Mouse (Mus musculus): Measurements from ENCODE around the gene Hlcs. TPM values are rescaled to one million over a fixed set of nuclear protein-coding genes. Genes with fewer than 3 reads are reported as not detected.

Hlcs gene
- polyA plus RNA-seq, 1 experiment = 7.2 TPM

DNA sequence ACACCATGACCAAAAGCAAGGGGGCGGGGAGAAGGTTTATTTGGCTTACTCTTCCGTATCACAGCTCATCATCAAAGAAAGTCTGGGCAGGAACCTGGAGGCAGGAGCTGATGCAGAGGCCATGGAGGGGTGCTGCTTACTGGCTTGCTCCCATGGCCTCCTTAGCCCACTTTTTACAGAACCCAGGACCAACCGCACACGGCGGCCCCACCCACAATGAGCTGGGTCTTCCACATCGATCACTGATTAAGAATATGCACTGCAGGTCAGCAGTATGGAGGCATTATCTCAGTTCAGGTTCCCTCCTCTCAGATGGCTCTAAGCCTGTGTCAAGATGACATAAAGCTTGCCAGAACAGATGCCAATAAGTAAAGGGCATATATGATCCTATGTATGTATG lies 42.5 kb downstream of the Hlcs start:
- TF ChIP-seq CTCF (IDR thresholded peaks at IDR 0.05; ENCODE audit: borderline replicate concordance, extremely low read depth, insufficient read depth, insufficient read length) = no peak
- TF ChIP-seq POLR2A (IDR thresholded peaks at IDR 0.05; ENCODE audit: borderline replicate concordance, extremely low read depth, insufficient read depth, insufficient read length, poor library complexity, severe bottlenecking) = no peak
- DNase-seq (ENCODE audit: low read depth) = no peak

DNA sequence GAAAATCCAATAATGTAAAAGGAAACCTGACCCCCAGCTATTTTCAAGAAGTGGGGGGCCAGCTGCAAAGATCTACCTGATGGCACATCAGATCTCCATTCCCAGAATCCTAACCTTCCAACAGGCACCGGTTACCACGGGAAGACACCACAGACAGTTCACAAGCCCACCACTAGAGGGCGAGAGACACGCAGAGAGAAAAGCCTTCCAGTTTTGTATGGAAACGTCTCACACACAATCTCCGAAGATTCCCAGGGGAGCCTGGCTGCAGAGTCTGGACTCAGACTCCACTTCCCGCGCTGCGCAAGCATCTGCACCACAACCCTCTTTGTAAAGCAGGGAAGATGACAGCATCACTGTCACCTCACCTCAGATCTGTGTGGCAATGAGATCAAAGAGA lies 43.7 kb downstream of the Hlcs start:
- TF ChIP-seq POLR2A (IDR thresholded peaks at IDR 0.05; ENCODE audit: borderline replicate concordance, extremely low read depth, insufficient read depth, insufficient read length, poor library complexity, severe bottlenecking) = no peak
- TF ChIP-seq CTCF (IDR thresholded peaks at IDR 0.05; ENCODE audit: borderline replicate concordance, extremely low read depth, insufficient read depth, insufficient read length) = peak; percentile 98
- peak; percentile 92 for DNase-seq (ENCODE audit: low read depth)

DNA sequence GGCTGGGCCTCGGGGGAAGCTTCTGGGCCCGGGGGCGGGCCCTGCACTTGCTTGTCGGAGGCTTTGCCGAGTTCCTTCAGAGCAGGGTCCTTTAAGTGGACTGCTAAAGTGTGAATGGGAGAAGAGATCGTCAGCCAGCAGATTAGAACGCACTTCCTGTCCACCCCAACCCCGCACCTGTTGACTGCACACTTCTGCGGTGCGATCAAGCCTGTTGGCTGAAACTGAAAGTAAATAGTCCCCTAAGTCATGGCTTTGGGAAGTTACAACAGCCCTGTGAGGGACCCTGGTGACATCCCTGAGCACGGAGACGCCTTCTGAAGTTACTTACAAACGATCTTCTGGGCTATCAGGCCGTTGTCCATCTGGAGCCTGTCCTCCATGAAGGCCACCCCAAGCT lies 45.2 kb downstream of the Hlcs start:
- TF ChIP-seq CTCF (IDR thresholded peaks at IDR 0.05; ENCODE audit: borderline replicate concordance, extremely low read depth, insufficient read depth, insufficient read length) (no peak), POLR2A (IDR thresholded peaks at IDR 0.05; ENCODE audit: borderline replicate concordance, extremely low read depth, insufficient read depth, insufficient read length, poor library complexity, severe bottlenecking) (no peak)
- DNase-seq (ENCODE audit: low read depth) = no peak

DNA sequence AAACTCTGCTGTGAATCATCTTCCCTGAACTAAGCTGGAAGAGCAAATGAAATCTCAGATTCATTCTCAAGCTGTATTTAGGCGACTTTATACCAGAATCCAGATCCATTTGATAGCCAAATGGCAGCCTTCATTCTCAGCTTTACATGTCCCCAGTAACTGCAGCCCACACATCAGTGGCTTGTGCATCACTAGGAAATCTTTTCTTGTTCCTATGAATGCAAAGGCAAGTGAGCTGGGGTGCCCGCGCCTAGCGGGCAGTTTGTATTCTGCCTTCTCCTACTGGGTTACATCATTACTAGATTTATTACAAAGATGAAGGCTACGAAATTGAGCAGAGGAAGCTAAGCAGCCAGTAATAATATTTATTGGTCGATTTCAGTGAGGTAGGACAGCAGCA lies 48.8 kb downstream of the Hlcs start:
- no peak for TF ChIP-seq CTCF (IDR thresholded peaks at IDR 0.05; ENCODE audit: borderline replicate concordance, extremely low read depth, insufficient read depth, insufficient read length)
- TF ChIP-seq POLR2A (IDR thresholded peaks at IDR 0.05; ENCODE audit: borderline replicate concordance, extremely low read depth, insufficient read depth, insufficient read length, poor library complexity, severe bottlenecking) = no peak

DNA sequence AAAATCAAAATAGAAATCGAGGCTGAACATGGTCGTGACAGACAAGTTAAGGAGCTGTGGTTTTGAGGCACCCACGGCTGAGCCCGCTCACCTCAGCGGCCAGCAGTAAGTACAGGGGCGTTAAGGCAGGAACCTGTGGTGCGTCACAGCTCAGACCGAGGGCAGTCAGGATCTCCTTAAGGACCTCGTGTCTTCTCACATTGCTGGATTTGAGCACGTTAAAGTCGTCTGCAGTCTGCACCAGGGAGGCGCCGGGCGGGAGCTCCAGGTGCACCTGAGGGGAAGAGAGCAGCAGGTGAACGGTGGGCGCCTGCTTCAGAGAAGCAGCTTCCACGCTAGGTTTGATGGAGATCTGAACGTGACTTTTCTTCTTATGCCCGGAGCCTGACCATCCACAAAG lies 50.9 kb downstream of the Hlcs start:
- TF ChIP-seq CTCF (IDR thresholded peaks at IDR 0.05; ENCODE audit: borderline replicate concordance, extremely low read depth, insufficient read depth, insufficient read length) (no peak), POLR2A (IDR thresholded peaks at IDR 0.05; ENCODE audit: borderline replicate concordance, extremely low read depth, insufficient read depth, insufficient read length, poor library complexity, severe bottlenecking) (no peak)
- DNase-seq (ENCODE audit: low read depth) = no peak

More for the DNA sequence above, 48.8 kb downstream of the Hlcs start:
- DNase-seq (ENCODE audit: low read depth) = peak; percentile 15

DNA sequence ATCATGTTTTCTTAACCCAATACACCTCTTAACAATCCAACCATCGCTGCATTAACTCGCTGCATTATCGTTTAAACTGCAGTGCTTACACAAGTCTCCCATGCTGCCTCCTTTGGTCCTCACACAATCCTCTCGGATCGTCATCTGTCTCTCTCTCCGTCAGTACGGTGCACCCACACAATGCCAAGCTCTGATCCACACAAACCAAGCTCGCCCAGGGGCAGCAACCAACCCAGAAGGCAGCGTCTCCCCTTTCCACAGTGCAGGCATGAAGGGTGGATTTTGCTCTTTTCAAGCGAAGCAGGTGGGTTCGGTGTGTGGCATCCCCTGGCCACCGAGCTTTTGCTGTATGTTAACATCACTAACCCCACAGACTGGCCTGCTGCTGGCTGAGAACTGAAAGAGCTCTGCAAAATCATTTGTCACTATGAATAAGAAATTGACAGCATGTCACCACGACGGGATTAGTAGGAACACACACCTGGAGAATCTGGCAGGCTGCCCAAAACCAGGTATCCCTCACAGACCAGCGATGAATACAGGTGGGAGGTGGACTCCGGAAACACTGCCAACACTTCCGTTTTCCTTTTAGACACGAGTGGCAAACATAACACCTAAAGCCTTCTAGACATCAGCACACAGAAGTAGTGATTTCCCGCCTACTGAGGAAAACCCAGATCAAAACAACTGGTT lies 52.3 kb downstream of the Hlcs start:
- no peak for DNase-seq (ENCODE audit: low read depth)
- TF ChIP-seq CTCF (IDR thresholded peaks at IDR 0.05; ENCODE audit: borderline replicate concordance, extremely low read depth, insufficient read depth, insufficient read length) (no peak), POLR2A (IDR thresholded peaks at IDR 0.05; ENCODE audit: borderline replicate concordance, extremely low read depth, insufficient read depth, insufficient read length, poor library complexity, severe bottlenecking) (no peak)

DNA sequence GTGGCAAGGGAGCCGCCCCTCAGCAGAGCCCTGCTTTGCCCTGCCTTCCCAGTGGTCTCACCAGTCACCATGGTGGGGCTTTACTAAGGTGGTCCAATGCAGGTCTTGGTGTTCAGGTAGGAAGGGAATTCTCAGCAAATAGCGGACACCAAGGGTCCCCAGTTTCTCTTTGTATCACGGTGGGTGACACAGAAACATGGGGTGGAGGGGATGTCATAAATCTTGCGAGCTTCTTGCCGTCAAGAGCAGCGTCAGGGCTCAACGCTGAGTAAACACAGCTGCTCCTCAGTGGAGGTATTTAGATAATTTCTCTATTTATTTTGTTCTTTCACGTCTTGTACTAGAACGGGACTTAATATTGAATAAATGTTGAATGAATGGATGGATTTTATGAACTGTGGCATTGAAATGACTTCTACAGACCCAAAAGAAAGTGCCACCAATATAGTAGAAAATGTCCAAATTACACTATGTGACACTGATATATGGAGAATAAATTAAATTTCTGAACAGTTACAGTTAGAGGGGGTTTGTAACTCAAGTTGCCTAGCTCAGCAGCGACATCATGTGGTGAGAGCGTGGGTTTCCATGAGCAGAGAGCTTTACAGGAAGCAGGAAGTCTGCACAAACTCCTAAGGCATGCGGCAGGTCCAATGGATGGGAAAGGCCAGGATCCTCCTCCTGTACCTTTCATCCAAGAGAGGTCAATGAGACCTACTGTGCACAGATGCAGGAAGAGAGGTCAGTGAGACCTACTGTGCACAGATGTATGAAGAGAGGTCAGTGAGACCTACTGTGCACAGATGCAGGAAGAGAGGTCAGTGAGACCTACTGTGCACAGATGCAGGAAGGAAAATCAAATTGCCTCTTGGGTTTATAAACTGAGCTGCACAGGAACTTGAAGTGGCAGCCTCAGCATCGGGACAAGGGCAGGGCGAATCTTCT lies 54.7 kb downstream of the Hlcs start:
- TF ChIP-seq POLR2A (IDR thresholded peaks at IDR 0.05; ENCODE audit: borderline replicate concordance, extremely low read depth, insufficient read depth, insufficient read length, poor library complexity, severe bottlenecking) (no peak), CTCF (IDR thresholded peaks at IDR 0.05; ENCODE audit: borderline replicate concordance, extremely low read depth, insufficient read depth, insufficient read length) (peak; percentile 92)
- peak; percentile 93 for DNase-seq (ENCODE audit: low read depth)

DNA sequence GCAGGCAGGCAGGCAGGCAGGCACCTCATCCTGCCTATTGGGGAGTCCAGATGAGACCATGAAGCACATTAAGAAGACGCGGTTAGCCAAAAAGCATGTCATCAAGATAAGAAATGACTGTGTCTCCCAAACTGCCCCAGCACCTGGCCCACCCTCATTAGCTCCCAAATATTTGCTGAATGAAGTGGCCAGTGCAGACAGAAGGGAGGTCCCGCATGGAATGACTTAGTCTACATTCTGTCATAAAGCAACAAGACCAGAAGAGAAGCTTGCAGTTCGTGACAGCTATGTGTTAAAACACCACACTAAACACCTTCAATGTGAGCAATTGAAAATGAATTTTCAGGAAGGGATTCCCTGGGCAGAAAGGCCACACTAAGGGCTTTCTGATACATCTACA lies 57.8 kb downstream of the Hlcs start:
- no peak for DNase-seq (ENCODE audit: low read depth)
- TF ChIP-seq POLR2A (IDR thresholded peaks at IDR 0.05; ENCODE audit: borderline replicate concordance, extremely low read depth, insufficient read depth, insufficient read length, poor library complexity, severe bottlenecking) = no peak
- TF ChIP-seq CTCF (IDR thresholded peaks at IDR 0.05; ENCODE audit: borderline replicate concordance, extremely low read depth, insufficient read depth, insufficient read length) = no peak

DNA sequence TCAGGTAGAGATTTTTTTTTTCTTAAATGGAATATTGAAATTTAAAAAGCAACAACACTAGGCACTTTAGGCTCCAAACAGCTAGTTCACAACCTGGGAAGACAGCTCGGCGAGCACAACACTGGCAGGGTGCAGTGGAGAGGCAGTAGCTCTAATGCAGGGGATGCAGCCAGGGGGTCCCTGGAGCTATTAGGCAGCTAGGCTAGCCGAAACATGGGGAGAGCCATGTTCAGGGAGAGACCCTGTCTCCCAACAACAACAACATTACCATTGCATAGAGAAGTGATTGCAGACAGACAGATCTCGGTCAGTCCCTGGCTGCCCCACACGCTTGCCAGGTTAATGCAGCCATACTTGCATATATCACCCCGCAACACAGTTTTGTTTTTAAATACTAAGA lies 58.3 kb downstream of the Hlcs start:
- DNase-seq (ENCODE audit: low read depth) = no peak
- no peak for TF ChIP-seq CTCF (IDR thresholded peaks at IDR 0.05; ENCODE audit: borderline replicate concordance, extremely low read depth, insufficient read depth, insufficient read length)
- no peak for TF ChIP-seq POLR2A (IDR thresholded peaks at IDR 0.05; ENCODE audit: borderline replicate concordance, extremely low read depth, insufficient read depth, insufficient read length, poor library complexity, severe bottlenecking)

DNA sequence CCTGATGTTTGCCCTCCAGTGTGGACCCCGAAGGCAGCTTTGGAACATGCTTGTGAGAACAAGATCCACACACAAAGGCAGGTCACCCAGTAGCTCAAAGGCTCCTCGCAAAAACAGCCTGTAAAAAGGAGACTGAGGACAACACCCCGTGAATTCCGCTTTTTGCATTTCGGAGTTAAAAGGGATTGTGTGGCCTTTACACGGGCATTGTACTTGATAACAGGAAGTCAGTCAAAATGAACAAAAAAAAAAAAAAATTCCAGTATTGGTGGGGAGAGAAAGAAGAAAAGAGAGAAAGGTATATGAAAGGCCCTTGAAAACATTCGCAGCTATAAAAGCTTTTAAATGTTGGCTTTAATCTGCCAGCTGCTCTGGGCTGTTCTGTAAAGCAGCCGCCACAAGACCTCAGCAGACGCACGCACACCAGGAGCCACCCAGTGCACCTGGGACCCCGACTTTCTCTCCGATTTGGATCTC lies 58.9 kb downstream of the Hlcs start:
- peak; percentile 59 for DNase-seq (ENCODE audit: low read depth)
- no peak for TF ChIP-seq POLR2A (IDR thresholded peaks at IDR 0.05; ENCODE audit: borderline replicate concordance, extremely low read depth, insufficient read depth, insufficient read length, poor library complexity, severe bottlenecking)
- TF ChIP-seq CTCF (IDR thresholded peaks at IDR 0.05; ENCODE audit: borderline replicate concordance, extremely low read depth, insufficient read depth, insufficient read length) = no peak

DNA sequence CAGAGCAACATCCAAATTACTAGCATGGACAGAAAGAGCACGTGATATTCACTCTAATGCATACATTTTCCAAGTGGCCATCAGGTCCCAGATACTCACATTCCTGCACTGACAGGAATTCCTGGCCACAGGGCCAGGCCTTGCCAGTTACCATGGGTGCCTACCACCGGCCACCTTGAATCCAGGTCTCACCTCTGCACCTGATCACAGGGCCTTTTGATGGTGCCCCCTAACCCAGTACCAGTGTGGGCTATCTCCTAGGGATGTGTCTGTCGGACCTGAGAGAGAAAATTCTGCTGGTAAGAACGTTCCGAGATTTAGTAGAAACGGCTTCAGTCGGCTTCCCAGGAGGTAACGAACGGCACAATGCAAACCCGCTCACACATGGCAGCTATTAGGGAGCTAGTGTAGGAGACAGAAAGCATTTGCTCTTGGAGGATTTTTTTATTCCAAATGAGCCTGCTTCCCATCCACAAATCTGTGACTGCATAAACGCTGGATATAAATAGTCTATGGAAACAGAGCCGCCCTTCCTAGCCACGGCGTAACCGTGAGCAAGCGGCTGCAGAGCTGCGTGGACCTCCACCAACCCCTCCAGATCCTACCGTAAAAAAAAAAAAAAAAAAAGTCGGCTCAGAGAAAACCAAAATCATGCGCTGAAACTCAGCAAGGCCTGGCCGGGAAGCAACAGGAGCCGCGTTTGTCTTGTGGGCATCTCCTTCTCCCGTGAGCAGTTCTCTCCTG lies 59.5 kb downstream of the Hlcs start:
- DNase-seq (ENCODE audit: low read depth) = no peak
- TF ChIP-seq CTCF (IDR thresholded peaks at IDR 0.05; ENCODE audit: borderline replicate concordance, extremely low read depth, insufficient read depth, insufficient read length) = no peak
- TF ChIP-seq POLR2A (IDR thresholded peaks at IDR 0.05; ENCODE audit: borderline replicate concordance, extremely low read depth, insufficient read depth, insufficient read length, poor library complexity, severe bottlenecking) = no peak
